Mouse (Mus musculus): ENCODE results near the gene Ptprb.

GRCm38 (mm10) chr10:116384401-116384800 lies 109.1 kb downstream of the Ptprb start:
- TF ChIP-seq POLR2A (IDR thresholded peaks at IDR 0.05; ENCODE audit: control insufficient read depth, extremely low read depth, insufficient read depth, low read length, poor library complexity): no peak
- no peak for TF ChIP-seq CTCF (IDR thresholded peaks at IDR 0.05; ENCODE audit: borderline replicate concordance, control insufficient read depth, extremely low read depth, insufficient read depth, low read length, poor library complexity)

Data from thymus, adult 2 months (tissue).